Mouse (Mus musculus) MEL (cell line): ENCODE results near the gene Hadhb. TPM values are rescaled to one million over a fixed set of nuclear protein-coding genes. Genes with fewer than 3 reads are reported as not detected.

ENCODE experiments used
- DNase-seq: peaks from one replicate; pipeline ENCODE4 v3.0.0; 2011; ENCODE audit warnings: low read depth, low spot score
- H3K27ac ChIP-seq: 2 replicates; pipeline ENCODE4 v1.5.1; 2012; ENCODE audit warnings: low read depth, mild to moderate bottlenecking, control low read depth, low read length, moderate library complexity; ENCODE audit not compliant: control insufficient read depth
- H3K27me3 ChIP-seq, 2 experiments: fragments of 150-350 bp in 1 of 2; sonication (generic) in 1 of 2; 2 replicates each; pipeline ENCODE4 v1.6.1; 2012; ENCODE audit warnings: low read length in 2 of 2, mild to moderate bottlenecking in 2 of 2, improper control_type of control experiment in 1 of 2, moderate library complexity in 1 of 2; ENCODE audit not compliant: insufficient read depth in 2 of 2, control insufficient read depth in 1 of 2
- H3K36me3 ChIP-seq, 2 experiments: 2 replicates each; pipeline ENCODE4 v1.6.1; 2012 to 2014; ENCODE audit warnings: low read length in 2 of 2, improper control_type of control experiment in 1 of 2, inconsistent platforms in 1 of 2, mild to moderate bottlenecking in 1 of 2; ENCODE audit not compliant: insufficient read depth in 2 of 2, control insufficient read depth in 1 of 2
- H3K4me1 ChIP-seq, 2 experiments: fragments of 150-350 bp in 1 of 2; sonication (generic) in 1 of 2; 2 replicates each; pipeline ENCODE4 v1.6.1; 2012; ENCODE audit warnings: low read length in 2 of 2, improper control_type of control experiment in 1 of 2, mild to moderate bottlenecking in 1 of 2; ENCODE audit not compliant: insufficient read depth in 2 of 2, control insufficient read depth in 1 of 2
- H3K4me3 ChIP-seq, 2 experiments: fragments of 150-350 bp in 1 of 2; sonication (generic) in 1 of 2; 2 replicates each; pipeline ENCODE4 v1.5.1; 2012; ENCODE audit warnings: low read depth in 2 of 2, low read length in 2 of 2, mild to moderate bottlenecking in 2 of 2, moderate library complexity in 2 of 2, control low read depth in 1 of 2, improper control_type of control experiment in 1 of 2; ENCODE audit not compliant: control insufficient read depth in 1 of 2, insufficient read depth in 1 of 2
- H3K79me2 ChIP-seq: 2 replicates; pipeline ENCODE4 v1.6.1; 2012; ENCODE audit warnings: mild to moderate bottlenecking, low read length, moderate library complexity; ENCODE audit not compliant: control insufficient read depth, poor library complexity, insufficient read depth
- H3K9ac ChIP-seq: 2 replicates; pipeline ENCODE4 v1.6.1; 2012; ENCODE audit warnings: low read depth, mild to moderate bottlenecking, control low read depth, low read length, moderate library complexity; ENCODE audit not compliant: control insufficient read depth, poor library complexity, severe bottlenecking
- H3K9me3 ChIP-seq: fragments of 150-350 bp; sonication (generic); replicated peaks from 2 replicates; pipeline ENCODE4 v1.6.1; 2012; ENCODE audit warnings: mild to moderate bottlenecking, low read length, improper control_type of control experiment, moderate library complexity; ENCODE audit not compliant: insufficient read depth
- BHLHE40 ChIP-seq: IDR thresholded peaks from 2 replicates; pipeline ENCODE4 v1.6.1; 2012; ENCODE audit warnings: low read depth, mild to moderate bottlenecking, inconsistent platforms, low read length, improper control_type of control experiment, borderline replicate concordance
- CHD2 ChIP-seq: IDR thresholded peaks from 2 replicates; pipeline ENCODE4 v1.6.1; 2011; ENCODE audit warnings: low read length, improper control_type of control experiment
- CTCF ChIP-seq, 3 experiments: IDR thresholded peaks in 2 of 3; conservative IDR thresholded peaks in 1 of 3; 2 replicates each; pipeline ENCODE4 v1.5.1; 2011 to 2012; ENCODE audit warnings: low read length in 3 of 3, low read depth in 2 of 3, mild to moderate bottlenecking in 2 of 3, improper control_type of control experiment in 1 of 3, inconsistent platforms in 1 of 3, mixed read lengths in 1 of 3, moderate library complexity in 1 of 3; ENCODE audit not compliant: control insufficient read depth in 1 of 3, insufficient read depth in 1 of 3, poor library complexity in 1 of 3, severe bottlenecking in 1 of 3
- ELF1 ChIP-seq: IDR thresholded peaks from 2 replicates; pipeline ENCODE4 v1.6.1; 2014; ENCODE audit warnings: low read depth, mild to moderate bottlenecking, inconsistent platforms, low read length, improper control_type of control experiment, moderate library complexity
- ETS1 ChIP-seq: IDR thresholded peaks from 2 replicates; pipeline ENCODE4 v1.6.1; 2012; ENCODE audit warnings: low read depth, mild to moderate bottlenecking, inconsistent platforms, low read length, improper control_type of control experiment, moderate library complexity
- GATA1 ChIP-seq: IDR thresholded peaks from 2 replicates; pipeline ENCODE4 v1.6.1; 2011; ENCODE audit warnings: low read depth, low read length, improper control_type of control experiment
- KAT2A ChIP-seq: conservative IDR thresholded peaks from 2 replicates; pipeline ENCODE4 v1.6.1; 2012; ENCODE audit warnings: low read depth, low read length, improper control_type of control experiment, inconsistent platforms
- MAX ChIP-seq: IDR thresholded peaks from 2 replicates; pipeline ENCODE4 v1.6.1; 2011; ENCODE audit warnings: low read length, improper control_type of control experiment
- MAZ ChIP-seq: IDR thresholded peaks from 2 replicates; pipeline ENCODE4 v1.6.1; 2012; ENCODE audit warnings: low read depth, mild to moderate bottlenecking, inconsistent platforms, low read length, improper control_type of control experiment
- MYC ChIP-seq: IDR thresholded peaks from 2 replicates; pipeline ENCODE4 v1.6.1; 2011; ENCODE audit warnings: low read depth, mild to moderate bottlenecking, low read length, improper control_type of control experiment, moderate library complexity
- NELFE ChIP-seq: IDR thresholded peaks from 2 replicates; pipeline ENCODE4 v1.6.1; 2011; ENCODE audit warnings: low read depth, low read length, improper control_type of control experiment
- POLR2A ChIP-seq, 2 experiments: IDR thresholded peaks; 2 replicates each; pipeline ENCODE4 v1.6.1; 2011 to 2012; ENCODE audit warnings: low read length in 2 of 2, mild to moderate bottlenecking in 2 of 2, control low read depth in 1 of 2, improper control_type of control experiment in 1 of 2, low read depth in 1 of 2, moderate library complexity in 1 of 2; ENCODE audit not compliant: control insufficient read depth in 1 of 2, insufficient read depth in 1 of 2, poor library complexity in 1 of 2
- POLR2AphosphoS2 ChIP-seq: IDR thresholded peaks from 2 replicates; pipeline ENCODE4 v1.6.1; 2011; ENCODE audit warnings: low read length, improper control_type of control experiment
- POLR2AphosphoS5 ChIP-seq: IDR thresholded peaks from 2 replicates; pipeline ENCODE4 v1.6.1; 2012; ENCODE audit warnings: low read depth, borderline replicate concordance, mild to moderate bottlenecking, inconsistent platforms, low read length, moderate library complexity, mixed read lengths
- RAD21 ChIP-seq: IDR thresholded peaks from 2 replicates; pipeline ENCODE4 v1.6.1; 2011; ENCODE audit warnings: mild to moderate bottlenecking, low read depth, low read length, improper control_type of control experiment
- SIN3A ChIP-seq: IDR thresholded peaks from 2 replicates; pipeline ENCODE4 v1.6.1; 2012; ENCODE audit warnings: low read length, improper control_type of control experiment, inconsistent platforms
- USF2 ChIP-seq, 2 experiments: IDR thresholded peaks; 2 replicates each; pipeline ENCODE4 v1.6.1; 2011 to 2012; ENCODE audit warnings: improper control_type of control experiment in 2 of 2, low read length in 2 of 2, borderline replicate concordance in 1 of 2, inconsistent platforms in 1 of 2, low read depth in 1 of 2, mild to moderate bottlenecking in 1 of 2; ENCODE audit not compliant: insufficient read depth in 1 of 2
- ZC3H11A ChIP-seq: IDR thresholded peaks from 2 replicates; pipeline ENCODE4 v1.6.1; 2012; ENCODE audit warnings: low read depth, mild to moderate bottlenecking, inconsistent platforms, low read length, improper control_type of control experiment
- ZKSCAN1 ChIP-seq: IDR thresholded peaks from 2 replicates; pipeline ENCODE4 v1.6.1; 2012; ENCODE audit warnings: low read depth, mild to moderate bottlenecking, inconsistent platforms, low read length, improper control_type of control experiment, moderate library complexity
- polyA plus RNA-seq, 2 experiments: library from polyadenylated mRNA; stranded (reverse) in 1 of 2; unstranded in 1 of 2; fragments of >175 nt in 1 of 2; fragments of >200 nt in 1 of 2; gene quantifications; 2 replicates each; pipeline versions ENCODE4 v1.2.1 to v1.2.4; 2012; ENCODE audit warnings: low replicate concordance in 2 of 2, low read depth in 1 of 2; ENCODE audit not compliant: insufficient read length in 2 of 2, insufficient read depth in 1 of 2, missing spikeins in 1 of 2
- total RNA-seq: library from RNA; depleted of rRNA; stranded (reverse); fragments of 300-350 nt; gene quantifications from 2 replicates; pipeline ENCODE4 v1.2.3, GENCODE M21; 2012

Hadhb gene
- total and polyA plus RNA-seq, 3 experiments: 33.0 to 162 (median 161) TPM

DNA sequence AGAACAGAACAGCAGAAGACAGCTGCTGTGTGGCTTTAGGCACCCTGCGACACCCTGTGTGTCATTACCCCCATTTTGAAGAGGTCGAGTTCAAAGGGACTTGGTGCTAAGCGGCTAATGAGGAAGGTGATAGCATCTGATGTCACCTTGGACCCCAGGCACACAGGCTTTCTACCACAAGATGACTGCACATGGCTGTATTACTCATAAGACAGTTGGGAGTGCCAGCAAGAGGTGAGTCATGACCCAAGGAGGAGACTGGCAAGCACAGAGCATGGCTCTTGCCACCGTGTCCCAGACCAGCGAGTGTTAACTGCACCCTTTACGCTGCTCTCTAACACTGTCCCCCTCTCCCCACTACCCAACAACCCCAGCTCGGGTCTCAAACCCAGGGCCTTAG, 28.3 kb upstream of the Hadhb start:
- Histone ChIP-seq H3K27me3 (no peaks in the 10 kb centered on the region), H3K27ac (no peak overlapping the region), H3K9ac (no peak overlapping the region)
- no peak for TF ChIP-seq CTCF (IDR thresholded peaks at IDR 0.05 in 2 of 3, conservative IDR thresholded peaks at IDR 0.05 in 1 of 3; ENCODE audit: control insufficient read depth in 1 of 3, insufficient read depth in 1 of 3, low read depth in 2 of 3, low read length in 3 of 3, poor library complexity in 1 of 3, severe bottlenecking in 1 of 3)
- no peak for TF ChIP-seq CHD2
- no peak for TF ChIP-seq MYC
- TF ChIP-seq SIN3A: no peak
- TF ChIP-seq BHLHE40: no peak
- TF ChIP-seq ETS1: no peak
- TF ChIP-seq POLR2AphosphoS2: no peak
- no peak for TF ChIP-seq USF2 (IDR thresholded peaks at IDR 0.05; ENCODE audit: borderline replicate concordance in 1 of 2, insufficient read depth in 1 of 2, low read depth in 1 of 2, low read length in 2 of 2)
- TF ChIP-seq POLR2A (IDR thresholded peaks at IDR 0.05; ENCODE audit: control insufficient read depth in 1 of 2, insufficient read depth in 1 of 2, low read depth in 1 of 2, low read length in 2 of 2, poor library complexity in 1 of 2): no peak
- no peak for TF ChIP-seq MAZ
- TF ChIP-seq RAD21: no peak
- TF ChIP-seq GATA1: no peak
- no peak for TF ChIP-seq NELFE
- no peak for TF ChIP-seq ZKSCAN1
- no peak for TF ChIP-seq MAX
- TF ChIP-seq ELF1: no peak
- TF ChIP-seq, all 39 proteins: peak for 0
- Histone ChIP-seq H3K9me3 (no peaks in the 10 kb centered on the region), H3K79me2 (no peaks in the 10 kb centered on the region), H3K4me1 (no peaks in the 10 kb centered on the region), H3K36me3 (peaks cover 0 to 18% of the 10 kb centered on the region in 2 experiments; a peak in 2 of 4 replicates), H3K4me3 (no peak overlapping the region)
- no peak for DNase-seq

DNA sequence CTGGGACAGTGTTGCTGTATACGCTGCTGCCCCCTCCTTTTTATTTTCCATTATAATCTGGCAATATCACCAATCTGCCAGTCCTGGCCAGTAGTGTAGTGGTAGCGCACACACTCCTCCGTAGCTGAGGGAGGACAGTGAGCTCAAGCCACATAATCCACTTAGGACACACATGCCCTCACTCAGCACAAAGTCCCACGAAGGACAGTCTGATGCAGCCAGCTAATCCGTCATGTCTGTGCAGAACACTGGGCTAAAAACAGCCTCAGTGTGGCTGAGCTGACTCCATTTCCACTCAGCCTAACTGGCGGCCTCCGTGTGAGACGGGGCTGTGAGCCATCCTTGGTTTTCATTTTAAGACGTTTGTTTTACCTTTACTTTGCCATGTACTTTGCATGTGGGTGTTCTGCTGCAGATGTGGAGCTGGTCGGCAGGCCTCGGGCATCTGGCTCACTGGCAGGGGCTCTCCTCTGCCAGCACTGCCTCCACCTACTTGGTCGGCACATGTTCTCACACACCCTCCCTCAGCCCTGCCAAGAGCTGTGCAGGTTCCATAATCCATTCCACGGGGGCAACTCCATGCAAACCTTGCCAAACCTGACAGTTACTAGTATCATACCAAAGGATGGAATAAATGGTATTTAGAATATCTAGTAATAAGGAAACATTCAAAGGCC, 27.0 kb upstream of the Hadhb start:
- H3K36me3 ChIP-seq: peaks cover 0 to 30% of the 10 kb centered on the region in 2 experiments; a peak in 2 of 4 replicates
- no peak overlapping the region for H3K4me3 ChIP-seq
- no peaks in the 10 kb centered on the region for H3K9me3 ChIP-seq
- no peak overlapping the region for H3K9ac ChIP-seq
- H3K27me3 ChIP-seq: no peaks in the 10 kb centered on the region
- DNase-seq: no peak
- TF ChIP-seq MAZ (no peak), KAT2A (no peak), BHLHE40 (no peak), ZC3H11A (no peak), POLR2AphosphoS5 (0 out of 2 replicates have a peak, but pooled peaks have one; percentile 28)
- H3K4me1 ChIP-seq: no peaks in the 10 kb centered on the region
- no peak overlapping the region for H3K27ac ChIP-seq
- no peaks in the 10 kb centered on the region for H3K79me2 ChIP-seq
